Mouse (Mus musculus) neural tube, embryonic 11.5 days (tissue): ENCODE measurements around the gene Scin. TPM values are rescaled to one million over a fixed set of nuclear protein-coding genes. Genes with fewer than 3 reads are reported as not detected.

ENCODE experiments used
- ATAC-seq: fragments of 200-750 bp; cut with Nextera tagmentation; 2 replicates; pipeline ENCODE4 v1.8.0; 2017; ENCODE audit warnings: moderate number of reproducible peaks, mild to moderate bottlenecking, moderate TSS enrichment, moderate library complexity; ENCODE audit not compliant: insufficient read depth, low FRiP score, low TSS enrichment
- DNase-seq: peaks from one replicate; pipeline ENCODE4 v3.0.0-alpha.2; 2015; ENCODE audit warnings: low spot score
- H3K27ac ChIP-seq: fragments of 300-500 bp; sonication (generic); 2 replicates; pipeline ENCODE4 v1.5.1; 2014; ENCODE audit warnings: low read depth, mild to moderate bottlenecking, low read length
- H3K27me3 ChIP-seq: fragments of 300-500 bp; sonication (generic); 2 replicates; pipeline ENCODE4 v1.6.1; 2014; ENCODE audit warnings: mild to moderate bottlenecking, low read length, mixed read lengths; ENCODE audit not compliant: control insufficient read depth, insufficient read depth
- H3K36me3 ChIP-seq: fragments of 300-500 bp; sonication (generic); 2 replicates; pipeline ENCODE4 v1.6.1; 2014; ENCODE audit warnings: mild to moderate bottlenecking, low read length, moderate library complexity, mixed read lengths; ENCODE audit not compliant: control insufficient read depth, insufficient read depth
- H3K4me1 ChIP-seq: fragments of 300-500 bp; sonication (generic); 2 replicates; pipeline ENCODE4 v1.6.1; 2014; ENCODE audit warnings: low read length, mixed read lengths; ENCODE audit not compliant: control insufficient read depth, insufficient read depth
- H3K4me2 ChIP-seq: fragments of 300-500 bp; sonication (generic); 2 replicates; pipeline ENCODE4 v1.6.1; 2014; ENCODE audit warnings: low read depth, mild to moderate bottlenecking, moderate library complexity
- H3K4me3 ChIP-seq: fragments of 300-500 bp; sonication (generic); 2 replicates; pipeline ENCODE4 v1.5.1; 2014; ENCODE audit warnings: low read depth, low read length
- H3K9ac ChIP-seq: fragments of 300-500 bp; sonication (generic); 2 replicates; pipeline ENCODE4 v1.6.1; 2014; ENCODE audit warnings: mild to moderate bottlenecking, low read length
- H3K9me3 ChIP-seq: fragments of 300-500 bp; sonication (generic); 2 replicates; pipeline ENCODE4 v1.6.1; 2016; ENCODE audit warnings: low read length; ENCODE audit not compliant: control insufficient read depth
- WGBS: fragments of 180-500 bp; shearing (Covaris S2); extraction: QIAGEN DNeasy Blood & Tissue Kit; methylation state at CpG from one replicate; pipeline ENCODE4 v1.1.7; 2014; 5-methylcytosine and 5-hydroxymethylcytosine counted together
- polyA plus RNA-seq: library from polyadenylated mRNA; unstranded; fragments of >200 nt; fragmentation: Nextera tagmentation; extraction: Ambion mirVana; gene quantifications from 2 replicates; pipeline ENCODE4 v1.2.1, GENCODE M21; 2014

Scin gene
- polyA plus RNA-seq, 1 experiment from 2014 or later, result 0.07 TPM

DNA sequence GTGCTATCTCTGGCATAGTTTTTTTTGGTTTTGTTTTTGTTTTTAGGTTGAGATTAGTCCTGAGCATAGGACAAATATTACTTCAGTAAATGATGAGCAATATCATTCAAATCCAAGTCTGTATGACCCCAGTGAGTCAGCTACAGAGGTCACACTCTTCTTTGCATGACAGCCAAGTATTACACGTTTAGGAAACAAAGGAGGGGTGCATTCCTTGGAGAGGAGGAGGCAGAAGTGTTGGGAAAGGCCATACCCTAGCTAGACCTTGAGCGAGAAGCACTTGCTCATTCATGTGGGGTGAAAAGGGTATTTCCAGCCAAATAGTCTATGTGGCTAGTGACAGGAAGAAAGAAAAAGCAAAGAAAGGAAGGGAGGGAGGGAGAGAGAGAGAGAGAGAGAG, 124.2 kb downstream of the Scin start:
- Histone ChIP-seq H3K4me1 (no peaks in the 10 kb centered on the region), H3K27ac (no peak overlapping the region), H3K4me2 (no peak overlapping the region), H3K27me3 (no peaks in the 10 kb centered on the region), H3K9ac (no peak overlapping the region), H3K36me3 (no peaks in the 10 kb centered on the region), H3K9me3 (no peaks in the 10 kb centered on the region), H3K4me3 (no peak overlapping the region)
- ATAC-seq (no peak), DNase-seq (no peak)
- WGBS, result 64% methylated on average over 2 of the region's 2 CpGs

Other genes starting within 250 kb of the Scin start
- 109 and 117 TPM in 2 replicates for gene Arl4a, start 96.2 kb downstream of the Scin start, polyA plus RNA-seq
- 0.32 and 0.39 TPM in 2 replicates for gene Lsmem1, start 65.3 kb upstream of the Scin start, polyA plus RNA-seq
- gene Ifrd1, start 114.3 kb upstream of the Scin start, polyA plus RNA-seq, result 171 and 188 TPM in 2 replicates